Comparison of ENCODE assay signal across 8 mouse cellular contexts in the genomic region with DNA sequence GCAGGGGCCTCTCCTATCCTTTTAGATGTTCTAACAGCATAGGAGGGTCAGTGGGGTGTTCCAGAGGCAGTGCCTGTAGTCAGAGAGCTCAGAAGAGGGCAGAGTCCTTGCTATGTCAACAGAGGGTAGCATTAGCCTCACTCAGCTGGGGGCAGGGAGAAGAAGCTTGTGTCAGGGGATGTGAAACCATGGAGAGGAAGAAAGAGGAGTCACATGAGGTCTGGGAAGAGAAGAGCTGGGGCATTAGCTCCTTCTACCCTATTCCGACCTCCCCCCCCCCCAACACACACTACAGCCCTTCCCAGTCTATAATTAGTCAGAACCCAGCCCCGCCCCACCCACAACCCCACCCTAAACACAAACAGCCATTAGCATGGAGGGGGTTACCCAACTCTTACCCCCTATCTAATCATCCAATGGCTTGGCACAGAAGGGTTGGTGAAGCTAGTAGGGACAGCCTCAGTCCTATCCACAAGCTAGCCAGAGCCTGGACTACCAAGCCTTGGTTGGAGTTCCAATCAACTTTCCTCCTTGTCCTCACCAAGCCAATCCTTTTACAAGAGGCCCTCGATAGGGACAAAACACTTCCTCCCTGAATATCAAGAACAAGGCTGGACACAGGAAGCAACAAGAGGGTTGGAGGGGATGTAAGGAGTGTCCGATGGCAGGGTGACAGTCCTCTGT. TPM values are rescaled to one million over a fixed set of nuclear protein-coding genes. Genes with fewer than 3 reads are reported as not detected.
DNase-seq lines count a peak whose midpoint lies in the region; ATAC-seq and TF ChIP-seq lines count a peak whose summit lies in the region.

No protein-coding gene starts in this region.

- no peaks in the 10 kb centered on the region for H3K9me3 ChIP-seq in hindbrain, embryonic 10.5 days
- H3K9me3 ChIP-seq in liver, embryonic 15.5 days (replicated peaks) = no peaks in the 10 kb centered on the region
- no peaks in the 10 kb centered on the region for H3K9me3 ChIP-seq in stomach, postnatal 0 days (ENCODE audit: control insufficient read depth, low read length)

- 0 out of 2 replicates have a peak overlapping the region, but pooled peaks have one; percentile 6 for H3K9ac ChIP-seq in liver, embryonic 15.5 days
- H3K9ac ChIP-seq in stomach, postnatal 0 days (ENCODE audit: low read length) = peak overlapping the region; percentile 87

- H3K36me3 ChIP-seq in hindbrain, embryonic 10.5 days = 0 out of 2 replicates have a peak, but pooled peaks cover 13% of the 10 kb centered on the region
- H3K36me3 ChIP-seq in liver, embryonic 15.5 days (replicated peaks) = no peaks in the 10 kb centered on the region
- no peaks in the 10 kb centered on the region for H3K36me3 ChIP-seq in stomach, postnatal 0 days (ENCODE audit: control insufficient read depth, insufficient read depth, low read length)

- 0 out of 2 replicates have a peak, but pooled peaks cover 6% of the 10 kb centered on the region for H3K27me3 ChIP-seq in hindbrain, embryonic 10.5 days (ENCODE audit: insufficient read depth, poor library complexity, severe bottlenecking)
- peaks cover 99% of the 10 kb centered on the region for H3K27me3 ChIP-seq in liver, embryonic 15.5 days
- H3K27me3 ChIP-seq in stomach, postnatal 0 days (ENCODE audit: control insufficient read depth, insufficient read depth, low read length) = no peaks in the 10 kb centered on the region

- no peak for DNase-seq in gastrocnemius, adult 2 months
- DNase-seq in gastrocnemius, postnatal 10 days = no peak
- DNase-seq in brain, adult 2 months (ENCODE audit: low read depth, low spot score) = peak; percentile 48
- no peak for DNase-seq in hindbrain, embryonic 10.5 days (ENCODE audit: low spot score)
- DNase-seq in stomach, postnatal 0 days (ENCODE audit: low spot score) = peak; percentile 85
- DNase-seq in left cerebral cortex, adult 9 months (ENCODE audit: low spot score in 2 of 2) = no peak
- DNase-seq in embryo, embryonic 10 days (ENCODE audit: low spot score) = no peak

- TF ChIP-seq EP300 in stomach, postnatal 0 days (optimal IDR thresholded peaks at IDR 0.05) = no peak

- intact Hi-C loops in gastrocnemius, adult 2 months (cut with DNase I) = no loop called here

- no peak for TF ChIP-seq CTCF in gastrocnemius, adult 2 months (IDR thresholded peaks at IDR 0.05)
- TF ChIP-seq CTCF in stomach, postnatal 0 days (IDR thresholded peaks at IDR 0.05; ENCODE audit: low read depth) = no peak

- peak overlapping the region; percentile 86 for H3K4me3 ChIP-seq in gastrocnemius, adult 2 months
- peak overlapping the region; percentile 87 for H3K4me3 ChIP-seq in hindbrain, embryonic 10.5 days
- H3K4me3 ChIP-seq in liver, embryonic 15.5 days (replicated peaks) = no peak overlapping the region
- H3K4me3 ChIP-seq in stomach, postnatal 0 days (ENCODE audit: low read depth, low read length) = peak overlapping the region; percentile 88; the same call in 1 of the 2 replicates

- peak overlapping the region; percentile 86 for H3K27ac ChIP-seq in gastrocnemius, adult 2 months
- peak overlapping the region; percentile 99 for H3K27ac ChIP-seq in hindbrain, embryonic 10.5 days
- peak overlapping the region; percentile 83 for H3K27ac ChIP-seq in liver, embryonic 15.5 days (replicated peaks)
- peak overlapping the region; percentile 95 for H3K27ac ChIP-seq in stomach, postnatal 0 days (replicated peaks)

- H3K4me1 ChIP-seq in hindbrain, embryonic 10.5 days (replicated peaks) = peaks cover 98% of the 10 kb centered on the region
- H3K4me1 ChIP-seq in liver, embryonic 15.5 days (replicated peaks) = peaks cover 78% of the 10 kb centered on the region
- H3K4me1 ChIP-seq in stomach, postnatal 0 days (replicated peaks; ENCODE audit: control insufficient read depth, insufficient read depth) = peaks cover 29% of the 10 kb centered on the region

- ATAC-seq in liver, embryonic 15.5 days (ENCODE audit: insufficient read depth) = peak; percentile 48
- peak; percentile 53 for ATAC-seq in stomach, postnatal 0 days (ENCODE audit: low FRiP score, low TSS enrichment)

- WGBS in hindbrain, embryonic 10.5 days = 79% methylated on average over 4 of the region's 4 CpGs
- 22% methylated on average over 4 of the region's 4 CpGs for WGBS in liver, embryonic 15.5 days (ENCODE audit: insufficient replicate concordance)
- WGBS in stomach, postnatal 0 days = 49% methylated on average over 4 of the region's 4 CpGs

- peak overlapping the region; percentile 64 for H3K4me2 ChIP-seq in liver, embryonic 15.5 days
- peak overlapping the region; percentile 83 for H3K4me2 ChIP-seq in stomach, postnatal 0 days (replicated peaks; ENCODE audit: low read depth)

RNA-seq across cellular contexts. Expression of a gene that starts 2.9 kb away (rescaled TPM):
- total RNA-seq in gastrocnemius, adult 2 months (2021) = 1 to 10 TPM; 8.3 to 8.7 TPM
- total RNA-seq in gastrocnemius, postnatal 10 days (2021) = 10 to 100 TPM; 28.9 to 43.0 TPM
- polyA plus RNA-seq in hindbrain, embryonic 10.5 days (2016; fragmentation: Nextera tagmentation; extraction: Ambion mirVana) = 133 and 155 TPM in 2 replicates
- 22.3 and 30.1 TPM in 2 replicates for polyA plus RNA-seq in liver, embryonic 15.5 days (2015; fragmentation: Nextera tagmentation; extraction: Ambion mirVana)
- polyA plus RNA-seq in stomach, postnatal 0 days (2015; fragmentation: Nextera tagmentation; extraction: Ambion mirVana) = 75.2 and 85.9 TPM in 2 replicates

RNA-seq across cellular contexts. Expression of a gene that starts 18.6 kb away (rescaled TPM):
- total RNA-seq in gastrocnemius, adult 2 months (2021) = 10 to 100 TPM in 1 of 2 experiments, 1 to 10 TPM in 1; 8.9 to 10.9 TPM
- total RNA-seq in gastrocnemius, postnatal 10 days (2021) = 1 to 10 TPM; 4.5 to 7.0 TPM
- 29.7 and 40.1 TPM in 2 replicates for polyA plus RNA-seq in hindbrain, embryonic 10.5 days (2016; fragmentation: Nextera tagmentation; extraction: Ambion mirVana)
- polyA plus RNA-seq in liver, embryonic 15.5 days (2015; fragmentation: Nextera tagmentation; extraction: Ambion mirVana) = 3.3 and 3.5 TPM in 2 replicates
- 4.1 and 5.3 TPM in 2 replicates for polyA plus RNA-seq in stomach, postnatal 0 days (2015; fragmentation: Nextera tagmentation; extraction: Ambion mirVana)

RNA-seq across cellular contexts. Expression of a gene that starts 28.3 kb away (rescaled TPM):
- total RNA-seq in gastrocnemius, adult 2 months (2021) = 1 to 10 TPM; 1.0 to 1.1 TPM
- total RNA-seq in gastrocnemius, postnatal 10 days (2021) = 1 to 10 TPM; 2.1 to 3.0 TPM
- 34.9 and 46.6 TPM in 2 replicates for polyA plus RNA-seq in hindbrain, embryonic 10.5 days (2016; fragmentation: Nextera tagmentation; extraction: Ambion mirVana)
- polyA plus RNA-seq in liver, embryonic 15.5 days (2015; fragmentation: Nextera tagmentation; extraction: Ambion mirVana) = 0.44 and 0.68 TPM in 2 replicates
- polyA plus RNA-seq in stomach, postnatal 0 days (2015; fragmentation: Nextera tagmentation; extraction: Ambion mirVana) = 1.8 and 2.1 TPM in 2 replicates

RNA-seq across cellular contexts. Expression of a gene that starts 33.6 kb away (rescaled TPM):
- total RNA-seq in gastrocnemius, adult 2 months (2021) = 10 to 100 TPM; 90.7 to 94.1 TPM
- 10 to 100 TPM; 60.1 to 61.9 TPM for total RNA-seq in gastrocnemius, postnatal 10 days (2021)
- 27.2 and 45.7 TPM in 2 replicates for polyA plus RNA-seq in hindbrain, embryonic 10.5 days (2016; fragmentation: Nextera tagmentation; extraction: Ambion mirVana)
- 14.9 and 16.3 TPM in 2 replicates for polyA plus RNA-seq in liver, embryonic 15.5 days (2015; fragmentation: Nextera tagmentation; extraction: Ambion mirVana)
- 16.2 and 17.2 TPM in 2 replicates for polyA plus RNA-seq in stomach, postnatal 0 days (2015; fragmentation: Nextera tagmentation; extraction: Ambion mirVana)

RNA-seq across cellular contexts. Expression of a gene that starts 37.2 kb away (rescaled TPM):
- total RNA-seq in gastrocnemius, adult 2 months (2021) = 100 to 1,000 TPM; 128 TPM
- 10 to 100 TPM; 76.0 to 77.1 TPM for total RNA-seq in gastrocnemius, postnatal 10 days (2021)
- polyA plus RNA-seq in hindbrain, embryonic 10.5 days (2016; fragmentation: Nextera tagmentation; extraction: Ambion mirVana) = 23.7 and 28.5 TPM in 2 replicates
- 1.4 and 1.5 TPM in 2 replicates for polyA plus RNA-seq in liver, embryonic 15.5 days (2015; fragmentation: Nextera tagmentation; extraction: Ambion mirVana)
- 3.1 and 3.2 TPM in 2 replicates for polyA plus RNA-seq in stomach, postnatal 0 days (2015; fragmentation: Nextera tagmentation; extraction: Ambion mirVana)

Comparison
In these comparisons a context has a peak if more than half of its experiments do, and no peak if none do; other contexts are left out.
1. DNase-seq: peak in brain, adult 2 months (single experiment) and stomach, postnatal 0 days (single experiment); none in gastrocnemius, adult 2 months (single experiment), gastrocnemius, postnatal 10 days (single experiment), hindbrain, embryonic 10.5 days (single experiment), left cerebral cortex, adult 9 months (0 of 2) and embryo, embryonic 10 days (single experiment).
2. RNA of a gene that starts 28.3 kb away (polyA plus RNA-seq): 34.9 to 46.6 TPM in hindbrain, embryonic 10.5 days; 1.8 to 2.1 TPM in stomach, postnatal 0 days and 0.44 to 0.68 TPM in liver, embryonic 15.5 days; every median in the first group is over 10 times any median in the second.
3. Peak in every context shown above with its lines, with median percentiles within 50 percentile points of each other: H3K27ac ChIP-seq.